Mouse (Mus musculus) midbrain, embryonic 15.5 days (tissue): Measurements from ENCODE around the gene Rtn4rl2. TPM values are rescaled to one million over a fixed set of nuclear protein-coding genes. Genes with fewer than 3 reads are reported as not detected.

Experiments
- ATAC-seq: fragments of 200-750 bp; cut with Nextera tagmentation; replicated peaks from 2 replicates; pipeline ENCODE4 v1.8.0; 2017; ENCODE audit warnings: moderate TSS enrichment
- H3K27ac ChIP-seq: fragments of 300-500 bp; sonication (generic); 2 replicates; pipeline ENCODE4 v1.5.1; 2015; ENCODE audit warnings: mild to moderate bottlenecking, inconsistent platforms
- H3K27me3 ChIP-seq: fragments of 300-500 bp; sonication (generic); replicated peaks from 2 replicates; pipeline ENCODE4 v1.6.1; 2015; ENCODE audit warnings: inconsistent platforms
- H3K36me3 ChIP-seq: fragments of 300-500 bp; sonication (generic); replicated peaks from 2 replicates; pipeline ENCODE4 v1.6.1; 2015; ENCODE audit warnings: inconsistent platforms
- H3K4me1 ChIP-seq: fragments of 300-500 bp; sonication (generic); 2 replicates; pipeline ENCODE4 v1.6.1; 2015; ENCODE audit warnings: inconsistent platforms
- H3K4me2 ChIP-seq: fragments of 300-500 bp; sonication (generic); 2 replicates; pipeline ENCODE4 v1.6.1; 2015; ENCODE audit warnings: inconsistent platforms, mild to moderate bottlenecking, moderate library complexity
- H3K4me3 ChIP-seq: fragments of 300-500 bp; sonication (generic); 2 replicates; pipeline ENCODE4 v1.5.1; 2015; ENCODE audit warnings: mild to moderate bottlenecking, inconsistent platforms
- H3K9ac ChIP-seq: fragments of 300-500 bp; sonication (generic); 2 replicates; pipeline ENCODE4 v1.6.1; 2015; ENCODE audit warnings: mild to moderate bottlenecking, inconsistent platforms
- H3K9me3 ChIP-seq: fragments of 300-500 bp; sonication (generic); 2 replicates; pipeline ENCODE4 v1.6.1; 2016; ENCODE audit warnings: inconsistent platforms
- WGBS: fragments of 180-500 bp; shearing (Covaris S2); methylation state at CpG from one replicate; pipeline ENCODE4 v1.1.7; 2015; ENCODE audit warnings: mixed read lengths; 5-methylcytosine and 5-hydroxymethylcytosine counted together
- polyA plus RNA-seq: library from polyadenylated mRNA; unstranded; fragments of >200 nt; fragmentation: Nextera tagmentation; extraction: Ambion mirVana; gene quantifications from 2 replicates; pipeline ENCODE4 v1.2.1, GENCODE M21; 2015

Rtn4rl2 gene
- polyA plus RNA-seq, 1 experiment from 2014 or later, result 4.9 TPM

GRCm38 (mm10) chr2:84883084-84883483 lies 3.4 kb downstream of the Rtn4rl2 start:
- WGBS, result 4% methylated on average over 6 of the region's 6 CpGs
- Histone ChIP-seq H3K9ac (no peak overlapping the region), H3K27me3 (peaks cover 38% of the 10 kb centered on the region), H3K4me3 (peak overlapping the region; percentile 19; the same call in 1 of the 2 replicates), H3K4me1 (peaks cover 35% of the 10 kb centered on the region), H3K36me3 (no peaks in the 10 kb centered on the region), H3K9me3 (no peaks in the 10 kb centered on the region), H3K27ac (no peak overlapping the region), H3K4me2 (peak overlapping the region; percentile 48)
- no peak for ATAC-seq

- Histone ChIP-seq H3K4me3 (no peak overlapping the region), H3K4me2 (peak overlapping the region; percentile 48), H3K4me1 (peaks cover 30% of the 10 kb centered on the region), H3K27ac (no peak overlapping the region), H3K27me3 (peaks cover 36% of the 10 kb centered on the region), H3K36me3 (no peaks in the 10 kb centered on the region), H3K9ac (no peak overlapping the region), H3K9me3 (no peaks in the 10 kb centered on the region)
- 10% methylated on average over 23 of the region's 23 CpGs for WGBS
- ATAC-seq, result no peak
Measured at GRCm38 (mm10) chr2:84882606-84883005, 3.9 kb downstream of the Rtn4rl2 start.

- H3K27ac ChIP-seq, result no peak overlapping the region
- peaks cover 16% of the 10 kb centered on the region for H3K4me1 ChIP-seq
- H3K4me2 ChIP-seq, result no peak overlapping the region
- ATAC-seq, result no peak
- H3K27me3 ChIP-seq, result peaks cover 33% of the 10 kb centered on the region
- H3K9ac ChIP-seq, result no peak overlapping the region
- H3K36me3 ChIP-seq, result no peaks in the 10 kb centered on the region
- no peaks in the 10 kb centered on the region for H3K9me3 ChIP-seq
- no peak overlapping the region for H3K4me3 ChIP-seq
- WGBS, result 91% methylated on average over 8 of the region's 8 CpGs
Measured at GRCm38 (mm10) chr2:84880590-84880989, 5.9 kb downstream of the Rtn4rl2 start.

DNA sequence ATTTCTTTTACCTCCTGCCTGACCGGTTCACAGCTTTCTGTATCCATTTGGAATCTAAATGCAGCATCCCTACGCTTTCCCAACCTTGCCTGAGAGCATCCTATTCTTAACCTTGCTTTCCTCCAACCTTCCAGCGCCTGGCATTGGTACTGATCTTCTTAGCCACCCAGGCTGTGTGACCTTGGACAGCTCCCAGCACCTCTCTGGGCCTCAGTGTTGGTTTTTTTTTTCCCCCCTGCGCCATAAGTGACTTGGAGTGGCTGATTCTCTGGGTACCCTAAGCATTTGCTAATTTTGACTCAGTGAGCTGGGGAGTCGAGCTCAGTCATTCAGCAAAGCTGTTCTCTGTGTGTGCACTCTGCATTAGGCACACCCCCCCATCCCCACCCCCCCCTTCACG lies 10.7 kb downstream of the Rtn4rl2 start:
- Histone ChIP-seq H3K4me2 (no peak overlapping the region), H3K36me3 (no peaks in the 10 kb centered on the region), H3K4me1 (peaks cover 11% of the 10 kb centered on the region), H3K27me3 (peaks cover 46% of the 10 kb centered on the region), H3K4me3 (no peak overlapping the region), H3K27ac (no peak overlapping the region), H3K9ac (no peak overlapping the region), H3K9me3 (no peaks in the 10 kb centered on the region)
- WGBS, result 63% methylated on average over 6 of the region's 6 CpGs
- no peak for ATAC-seq

DNA sequence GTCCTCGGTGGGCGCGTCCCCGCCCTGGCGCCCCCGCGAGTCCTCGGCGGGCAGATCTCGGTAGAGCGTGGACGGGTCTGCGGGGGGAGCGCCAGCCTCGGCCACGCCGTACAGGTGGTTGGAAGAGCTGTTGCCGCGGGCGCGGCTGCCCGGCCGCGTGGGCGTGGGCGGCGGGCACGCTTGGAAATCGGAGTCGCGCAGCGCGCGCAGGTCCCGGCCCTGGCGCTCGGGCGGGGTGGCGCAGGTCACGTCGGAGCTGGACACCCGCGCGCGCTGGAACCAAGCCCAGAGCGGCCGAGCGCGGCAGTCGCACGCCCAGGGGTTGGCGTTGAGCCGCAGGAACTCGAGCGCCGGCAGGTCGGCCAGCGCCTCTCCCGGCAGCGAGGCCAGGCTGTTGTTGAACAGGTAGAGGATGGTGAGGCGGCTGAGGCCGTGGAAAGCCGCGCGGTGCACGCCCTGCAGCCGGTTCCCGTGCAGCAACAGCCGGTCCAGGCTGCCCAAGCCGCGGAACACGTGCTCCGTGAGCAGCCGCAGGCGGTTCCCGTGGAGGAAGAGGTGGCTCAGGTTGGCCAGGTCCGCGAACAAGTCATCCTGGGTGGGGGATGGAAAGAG lies 14.3 kb downstream of the Rtn4rl2 start:
- Histone ChIP-seq H3K4me2 (peak overlapping the region; percentile 65), H3K27ac (no peak overlapping the region), H3K9me3 (no peaks in the 10 kb centered on the region), H3K4me1 (peaks cover 11% of the 10 kb centered on the region), H3K9ac (peak overlapping the region; percentile 39; the same call in 1 of the 2 replicates), H3K36me3 (no peaks in the 10 kb centered on the region), H3K4me3 (peak overlapping the region; percentile 43), H3K27me3 (peaks cover 71% of the 10 kb centered on the region)
- under 1% methylated on average over 73 of the region's 78 CpGs for WGBS
- ATAC-seq, result peak; percentile 60

DNA sequence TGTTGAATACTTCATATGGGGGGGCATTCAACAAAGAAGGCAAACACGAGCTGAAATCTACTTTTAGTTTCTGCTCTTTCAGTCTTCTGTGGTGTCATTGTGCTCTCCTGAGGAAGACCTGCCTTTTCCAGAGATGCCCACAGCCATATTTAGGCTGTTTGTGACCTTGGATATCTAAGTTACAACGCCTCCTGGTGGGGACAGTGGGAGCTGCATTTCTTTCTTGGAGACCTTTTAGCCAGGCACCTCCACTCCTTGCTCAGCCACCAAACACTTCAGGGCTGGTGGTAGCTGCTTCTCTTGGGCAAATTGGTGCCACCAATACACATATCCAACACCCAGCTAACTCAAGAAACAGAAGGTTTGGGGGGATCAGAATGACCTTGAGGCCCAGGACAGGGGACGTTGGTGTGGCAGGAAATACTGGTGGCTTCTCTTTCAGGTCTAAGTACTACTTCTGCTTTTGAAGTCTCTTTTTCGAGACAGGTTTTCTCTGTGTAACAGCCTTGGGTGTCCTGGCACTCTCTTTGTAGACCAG lies 15.8 kb downstream of the Rtn4rl2 start:
- WGBS, result 71% methylated on average over 4 of the region's 4 CpGs
- no peak overlapping the region for H3K27ac ChIP-seq
- H3K27me3 ChIP-seq, result peaks cover 76% of the 10 kb centered on the region
- H3K9me3 ChIP-seq, result no peaks in the 10 kb centered on the region
- peaks cover 19% of the 10 kb centered on the region for H3K4me1 ChIP-seq
- no peak for ATAC-seq
- no peak overlapping the region for H3K4me3 ChIP-seq
- no peak overlapping the region for H3K9ac ChIP-seq
- H3K36me3 ChIP-seq, result no peaks in the 10 kb centered on the region
- no peak overlapping the region for H3K4me2 ChIP-seq

GRCm38 (mm10) chr2:84868977-84869376 lies 17.5 kb downstream of the Rtn4rl2 start:
- peaks cover 70% of the 10 kb centered on the region for H3K27me3 ChIP-seq
- no peaks in the 10 kb centered on the region for H3K36me3 ChIP-seq
- no peak overlapping the region for H3K27ac ChIP-seq
- H3K9ac ChIP-seq, result no peak overlapping the region
- H3K9me3 ChIP-seq, result no peaks in the 10 kb centered on the region
- WGBS, result 73% methylated on average over 2 of the region's 2 CpGs
- H3K4me1 ChIP-seq, result peaks cover 20% of the 10 kb centered on the region
- ATAC-seq, result no peak
- H3K4me2 ChIP-seq, result no peak overlapping the region
- H3K4me3 ChIP-seq, result no peak overlapping the region

DNA sequence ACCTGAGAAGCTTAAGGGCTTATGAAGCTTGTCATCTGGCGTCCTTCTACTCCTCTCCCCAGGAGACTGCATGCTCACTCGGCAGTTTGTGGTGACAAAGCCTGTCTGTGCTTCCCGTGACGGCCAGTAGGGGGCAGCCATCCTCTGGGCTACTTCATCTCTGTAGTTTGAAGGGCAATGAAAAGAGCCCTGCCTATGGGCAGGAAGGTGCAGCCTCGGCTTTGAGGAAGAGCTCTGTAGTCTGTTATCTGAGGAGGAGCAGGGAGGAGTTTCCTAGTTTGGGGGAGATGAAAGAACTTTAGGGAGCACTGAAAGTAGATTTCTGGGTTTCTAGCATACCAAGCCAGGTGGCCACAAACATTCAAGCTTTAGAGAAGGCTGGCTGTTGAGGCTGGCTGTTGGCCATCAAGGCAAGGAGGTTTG lies 18.0 kb downstream of the Rtn4rl2 start:
- 5% methylated on average over 5 of the region's 5 CpGs for WGBS
- no peak for ATAC-seq
- Histone ChIP-seq H3K27me3 (peaks cover 66% of the 10 kb centered on the region), H3K9me3 (no peaks in the 10 kb centered on the region), H3K4me2 (no peak overlapping the region), H3K4me3 (no peak overlapping the region), H3K4me1 (peaks cover 20% of the 10 kb centered on the region), H3K27ac (no peak overlapping the region), H3K9ac (no peak overlapping the region), H3K36me3 (no peaks in the 10 kb centered on the region)

DNA sequence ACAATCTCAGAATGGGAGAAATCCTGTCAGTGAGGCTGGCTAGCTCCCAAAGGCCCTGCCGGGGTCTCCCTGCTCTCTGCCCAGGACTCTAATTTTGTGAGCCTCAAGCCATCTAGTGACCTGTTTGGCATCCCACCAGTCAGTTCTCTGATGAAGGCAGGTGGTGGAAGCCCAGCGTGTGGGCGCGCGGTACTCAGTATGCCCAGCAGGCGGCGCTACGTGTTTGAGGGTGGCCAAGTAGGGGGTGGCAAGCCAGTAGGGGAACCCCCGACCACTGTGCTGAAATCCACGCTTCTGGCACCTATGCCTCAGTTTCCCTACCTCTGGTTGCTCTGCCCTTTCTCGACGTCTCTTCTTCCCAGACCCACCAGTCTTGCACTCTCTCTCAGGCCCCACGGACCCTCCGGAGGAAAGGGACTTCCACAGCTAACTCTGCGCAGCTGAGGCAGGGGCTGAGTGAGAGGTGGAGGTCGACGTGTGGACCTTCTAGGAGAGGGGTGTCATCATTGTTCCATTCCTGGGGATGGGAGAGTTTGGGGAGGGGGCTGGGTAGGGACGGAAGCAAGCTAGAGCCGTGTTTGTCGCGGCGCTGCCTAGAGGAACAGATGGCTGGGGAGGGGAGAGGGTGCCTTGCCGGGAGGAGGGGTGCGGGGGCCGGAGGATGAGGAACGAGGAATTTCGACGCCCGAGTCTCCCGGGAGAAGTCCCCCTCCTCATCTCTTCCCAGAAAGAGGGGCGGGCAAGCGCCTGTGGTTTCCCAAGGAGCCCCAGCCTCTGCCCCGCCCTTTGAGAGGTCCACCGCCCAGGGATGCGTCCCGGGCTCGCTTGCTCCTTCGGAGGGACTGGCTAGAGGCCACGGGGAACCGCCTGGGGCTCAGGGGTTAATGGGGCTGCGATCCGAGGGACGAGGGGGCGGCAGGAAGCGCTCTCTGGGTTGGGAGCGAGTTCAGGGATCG lies 20.6 kb downstream of the Rtn4rl2 start:
- H3K36me3 ChIP-seq, result no peaks in the 10 kb centered on the region
- H3K27me3 ChIP-seq, result peaks cover 41% of the 10 kb centered on the region
- peak overlapping the region; percentile 79 for H3K4me2 ChIP-seq
- WGBS, result under 1% methylated on average over 47 of the region's 47 CpGs
- H3K27ac ChIP-seq, result no peak overlapping the region
- H3K4me3 ChIP-seq, result peak overlapping the region; percentile 36
- no peaks in the 10 kb centered on the region for H3K9me3 ChIP-seq
- ATAC-seq, result peak; percentile 55
- H3K4me1 ChIP-seq, result peaks cover 9% of the 10 kb centered on the region
- peak overlapping the region; percentile 36; the same call in 1 of the 2 replicates for H3K9ac ChIP-seq

- WGBS, result 86% methylated on average over 3 of the region's 3 CpGs
- H3K4me3 ChIP-seq, result no peak overlapping the region
- no peak overlapping the region for H3K4me2 ChIP-seq
- H3K27me3 ChIP-seq, result peaks cover 15% of the 10 kb centered on the region
- no peaks in the 10 kb centered on the region for H3K36me3 ChIP-seq
- ATAC-seq, result no peak
- H3K4me1 ChIP-seq, result peaks cover 9% of the 10 kb centered on the region
- H3K27ac ChIP-seq, result no peak overlapping the region
- H3K9me3 ChIP-seq, result no peaks in the 10 kb centered on the region
- H3K9ac ChIP-seq, result no peak overlapping the region
Measured at GRCm38 (mm10) chr2:84862231-84862630, 24.3 kb downstream of the Rtn4rl2 start.

DNA sequence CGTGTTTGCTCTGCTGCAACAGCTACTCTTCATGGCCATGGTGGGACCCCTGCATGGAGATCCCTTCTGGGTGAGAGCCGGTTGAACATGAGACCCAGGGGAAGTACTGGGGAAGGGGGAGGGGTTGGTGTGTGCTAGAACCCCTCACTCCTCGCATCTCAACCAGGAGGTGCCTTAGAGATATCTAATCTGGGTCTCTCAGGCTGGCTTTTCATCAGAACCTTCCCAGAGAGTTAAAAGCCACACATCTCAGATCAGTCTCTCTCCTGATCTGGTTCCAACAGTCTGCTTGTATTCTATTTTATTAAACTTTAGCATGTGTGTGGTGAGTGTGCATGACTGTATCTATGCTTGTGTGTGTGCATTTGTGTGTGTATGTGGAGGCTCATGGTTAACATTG lies 25.1 kb downstream of the Rtn4rl2 start:
- Histone ChIP-seq H3K4me1 (peaks cover 8% of the 10 kb centered on the region), H3K36me3 (no peaks in the 10 kb centered on the region), H3K9ac (no peak overlapping the region), H3K9me3 (no peaks in the 10 kb centered on the region), H3K27me3 (peaks cover 11% of the 10 kb centered on the region), H3K4me2 (no peak overlapping the region), H3K27ac (no peak overlapping the region), H3K4me3 (no peak overlapping the region)
- WGBS, result 90% methylated on average over 3 of the region's 3 CpGs
- ATAC-seq, result no peak

- 82% methylated on average over 7 of the region's 7 CpGs for WGBS
- Histone ChIP-seq H3K4me3 (no peak overlapping the region), H3K4me2 (no peak overlapping the region), H3K4me1 (no peaks in the 10 kb centered on the region), H3K27ac (no peak overlapping the region), H3K9me3 (no peaks in the 10 kb centered on the region), H3K9ac (no peak overlapping the region), H3K36me3 (no peaks in the 10 kb centered on the region), H3K27me3 (no peaks in the 10 kb centered on the region)
- no peak for ATAC-seq
Measured at GRCm38 (mm10) chr2:84859991-84860780, 26.3 kb downstream of the Rtn4rl2 start.
